Mouse (Mus musculus) limb, embryonic 12.5 days (tissue): ENCODE data around the gene Pkd1. TPM values are rescaled to one million over a fixed set of nuclear protein-coding genes. Genes with fewer than 3 reads are reported as not detected.

Experiments used
- ATAC-seq: fragments of 200-750 bp; cut with Nextera tagmentation; 2 replicates; pipeline ENCODE4 v1.8.0; 2017; ENCODE audit warnings: low read depth, moderate TSS enrichment; ENCODE audit not compliant: insufficient number of reproducible peaks, insufficient read depth, low FRiP score, low TSS enrichment
- H3K27ac ChIP-seq: fragments of 300-500 bp; sonication (generic); 2 replicates; pipeline ENCODE4 v1.5.1; 2016; ENCODE audit warnings: mild to moderate bottlenecking, moderate library complexity
- H3K27me3 ChIP-seq: fragments of 300-500 bp; sonication (generic); 2 replicates; pipeline ENCODE4 v1.6.1; 2016; ENCODE audit warnings: mild to moderate bottlenecking, moderate library complexity
- H3K36me3 ChIP-seq: fragments of 300-500 bp; sonication (generic); 2 replicates; pipeline ENCODE4 v1.6.1; 2016; ENCODE audit warnings: mild to moderate bottlenecking, moderate library complexity
- H3K4me1 ChIP-seq: fragments of 300-500 bp; sonication (generic); replicated peaks from 2 replicates; pipeline ENCODE4 v1.6.1; 2016
- H3K4me2 ChIP-seq: fragments of 300-500 bp; sonication (generic); 2 replicates; pipeline ENCODE4 v1.6.1; 2016; ENCODE audit warnings: mild to moderate bottlenecking, moderate library complexity
- H3K4me3 ChIP-seq: fragments of 300-500 bp; sonication (generic); replicated peaks from 2 replicates; pipeline ENCODE4 v1.5.1; 2016; ENCODE audit warnings: mild to moderate bottlenecking
- H3K9ac ChIP-seq: fragments of 300-500 bp; sonication (generic); replicated peaks from 2 replicates; pipeline ENCODE4 v1.6.1; 2016; ENCODE audit warnings: mild to moderate bottlenecking, moderate library complexity
- H3K9me3 ChIP-seq: fragments of 300-500 bp; sonication (generic); 2 replicates; pipeline ENCODE4 v1.6.1; 2016; ENCODE audit warnings: mild to moderate bottlenecking, moderate library complexity
- WGBS: fragments of 180-500 bp; shearing (Covaris S2); methylation state at CpG from one replicate; pipeline ENCODE4 v1.1.7; 2016; 5-methylcytosine and 5-hydroxymethylcytosine counted together
- polyA plus RNA-seq: library from polyadenylated mRNA; unstranded; fragments of >200 nt; fragmentation: Nextera tagmentation; extraction: Ambion mirVana; gene quantifications from 2 replicates; pipeline ENCODE4 v1.2.1, GENCODE M21; 2016

The Pkd1 gene
- polyA plus RNA-seq, 1 experiment from 2014 or later, result 23.2 TPM

- Histone ChIP-seq H3K36me3 (peaks cover 94% of the 10 kb centered on the region), H3K9ac (no peak overlapping the region), H3K9me3 (no peaks in the 10 kb centered on the region), H3K4me3 (no peak overlapping the region), H3K4me1 (no peaks in the 10 kb centered on the region), H3K27ac (no peak overlapping the region), H3K4me2 (no peak overlapping the region), H3K27me3 (no peaks in the 10 kb centered on the region)
- ATAC-seq, result no peak
- WGBS, result 84% methylated on average over 5 of the region's 5 CpGs
Observed at GRCm38 (mm10) chr17:24593248-24593647, 43.6 kb downstream of the Pkd1 start.

GRCm38 (mm10) chr17:24593992-24594890, 44.6 kb downstream of the Pkd1 start:
- Histone ChIP-seq H3K36me3 (peaks cover 97% of the 10 kb centered on the region), H3K4me1 (no peaks in the 10 kb centered on the region), H3K4me3 (no peak overlapping the region), H3K27me3 (no peaks in the 10 kb centered on the region), H3K4me2 (no peak overlapping the region), H3K9me3 (no peaks in the 10 kb centered on the region), H3K27ac (no peak overlapping the region), H3K9ac (no peak overlapping the region)
- ATAC-seq, result no peak
- 92% methylated on average over 26 of the region's 26 CpGs for WGBS

GRCm38 (mm10) chr17:24595126-24596072, 45.8 kb downstream of the Pkd1 start:
- H3K27ac ChIP-seq, result no peak overlapping the region
- 78% methylated on average over 17 of the region's 17 CpGs for WGBS
- H3K4me3 ChIP-seq, result no peak overlapping the region
- H3K9me3 ChIP-seq, result no peaks in the 10 kb centered on the region
- no peak overlapping the region for H3K4me2 ChIP-seq
- no peaks in the 10 kb centered on the region for H3K27me3 ChIP-seq
- no peak for ATAC-seq
- peaks cover 100% of the 10 kb centered on the region for H3K36me3 ChIP-seq
- H3K4me1 ChIP-seq, result no peaks in the 10 kb centered on the region
- no peak overlapping the region for H3K9ac ChIP-seq

GRCm38 (mm10) chr17:24596073-24596466, 46.4 kb downstream of the Pkd1 start:
- Histone ChIP-seq H3K4me3 (no peak overlapping the region), H3K4me2 (no peak overlapping the region), H3K27me3 (no peaks in the 10 kb centered on the region), H3K4me1 (no peaks in the 10 kb centered on the region), H3K36me3 (peaks cover 100% of the 10 kb centered on the region), H3K27ac (no peak overlapping the region), H3K9me3 (no peaks in the 10 kb centered on the region), H3K9ac (no peak overlapping the region)
- ATAC-seq, result no peak
- 84% methylated on average over 5 of the region's 5 CpGs for WGBS

- no peaks in the 10 kb centered on the region for H3K4me1 ChIP-seq
- no peaks in the 10 kb centered on the region for H3K9me3 ChIP-seq
- H3K9ac ChIP-seq, result no peak overlapping the region
- H3K27me3 ChIP-seq, result no peaks in the 10 kb centered on the region
- no peak overlapping the region for H3K4me3 ChIP-seq
- peaks cover 100% of the 10 kb centered on the region for H3K36me3 ChIP-seq
- 91% methylated on average over 19 of the region's 19 CpGs for WGBS
- no peak overlapping the region for H3K4me2 ChIP-seq
- ATAC-seq, result no peak
- no peak overlapping the region for H3K27ac ChIP-seq
Observed at GRCm38 (mm10) chr17:24596471-24597183, 47.0 kb downstream of the Pkd1 start.

GRCm38 (mm10) chr17:24597989-24598388, 48.4 kb downstream of the Pkd1 start:
- Histone ChIP-seq H3K36me3 (peaks cover 100% of the 10 kb centered on the region), H3K9me3 (no peaks in the 10 kb centered on the region), H3K27me3 (no peaks in the 10 kb centered on the region), H3K4me2 (no peak overlapping the region), H3K27ac (no peak overlapping the region), H3K4me3 (no peak overlapping the region), H3K4me1 (no peaks in the 10 kb centered on the region), H3K9ac (no peak overlapping the region)
- no peak for ATAC-seq
- WGBS, result 88% methylated on average over 3 of the region's 3 CpGs

- WGBS, result 97% methylated on average over 4 of the region's 4 CpGs
- Histone ChIP-seq H3K9ac (no peak overlapping the region), H3K4me1 (no peaks in the 10 kb centered on the region), H3K4me3 (no peak overlapping the region), H3K27ac (no peak overlapping the region), H3K27me3 (no peaks in the 10 kb centered on the region), H3K9me3 (no peaks in the 10 kb centered on the region), H3K36me3 (peaks cover 100% of the 10 kb centered on the region), H3K4me2 (no peak overlapping the region)
- ATAC-seq, result no peak
Observed at GRCm38 (mm10) chr17:24600502-24600901, 50.9 kb downstream of the Pkd1 start.

GRCm38 (mm10) chr17:24603961-24604360, 54.3 kb downstream of the Pkd1 start:
- Histone ChIP-seq H3K27me3 (no peaks in the 10 kb centered on the region), H3K4me1 (no peaks in the 10 kb centered on the region), H3K4me2 (no peak overlapping the region), H3K27ac (no peak overlapping the region), H3K4me3 (no peak overlapping the region), H3K36me3 (peaks cover 100% of the 10 kb centered on the region), H3K9me3 (no peaks in the 10 kb centered on the region), H3K9ac (no peak overlapping the region)
- no peak for ATAC-seq
- 91% methylated on average over 8 of the region's 8 CpGs for WGBS

- peaks cover 98% of the 10 kb centered on the region for H3K36me3 ChIP-seq
- H3K4me2 ChIP-seq, result no peak overlapping the region
- no peaks in the 10 kb centered on the region for H3K27me3 ChIP-seq
- no peak overlapping the region for H3K4me3 ChIP-seq
- no peak overlapping the region for H3K27ac ChIP-seq
- no peaks in the 10 kb centered on the region for H3K9me3 ChIP-seq
- WGBS, result 82% methylated on average over 3 of the region's 3 CpGs
- ATAC-seq, result no peak
- no peak overlapping the region for H3K9ac ChIP-seq
- H3K4me1 ChIP-seq, result no peaks in the 10 kb centered on the region
Observed at GRCm38 (mm10) chr17:24604557-24604956, 54.9 kb downstream of the Pkd1 start.

- no peaks in the 10 kb centered on the region for H3K9me3 ChIP-seq
- no peak overlapping the region for H3K4me2 ChIP-seq
- ATAC-seq, result no peak
- H3K27ac ChIP-seq, result no peak overlapping the region
- no peaks in the 10 kb centered on the region for H3K4me1 ChIP-seq
- no peaks in the 10 kb centered on the region for H3K27me3 ChIP-seq
- 92% methylated on average over 4 of the region's 4 CpGs for WGBS
- peaks cover 80% of the 10 kb centered on the region for H3K36me3 ChIP-seq
- H3K9ac ChIP-seq, result no peak overlapping the region
- no peak overlapping the region for H3K4me3 ChIP-seq
Observed at GRCm38 (mm10) chr17:24608370-24608769, 58.7 kb downstream of the Pkd1 start.

- H3K9ac ChIP-seq, result no peak overlapping the region
- H3K4me1 ChIP-seq, result no peaks in the 10 kb centered on the region
- no peak overlapping the region for H3K4me2 ChIP-seq
- H3K9me3 ChIP-seq, result no peaks in the 10 kb centered on the region
- H3K27me3 ChIP-seq, result no peaks in the 10 kb centered on the region
- peaks cover 80% of the 10 kb centered on the region for H3K36me3 ChIP-seq
- H3K4me3 ChIP-seq, result no peak overlapping the region
- no peak for ATAC-seq
- H3K27ac ChIP-seq, result no peak overlapping the region
- WGBS, result 94% methylated on average over 8 of the region's 8 CpGs
Observed at GRCm38 (mm10) chr17:24608874-24609273, 59.2 kb downstream of the Pkd1 start.
